Mouse (Mus musculus) lung, adult 2 months (tissue): ENCODE measurements around the gene Sys1.

Source experiments
- CTCF ChIP-seq: fragments of 200-500 bp; IDR thresholded peaks from 2 replicates; pipeline ENCODE4 v1.5.1; 2011; ENCODE audit warnings: mild to moderate bottlenecking, low read length, control low read depth; ENCODE audit not compliant: insufficient read depth
- POLR2A ChIP-seq: fragments of 200-500 bp; IDR thresholded peaks from 2 replicates; pipeline ENCODE4 v1.6.1; 2011; ENCODE audit warnings: low read depth, mild to moderate bottlenecking, control low read depth, low read length, borderline replicate concordance; ENCODE audit errors: extremely low read depth

DNA sequence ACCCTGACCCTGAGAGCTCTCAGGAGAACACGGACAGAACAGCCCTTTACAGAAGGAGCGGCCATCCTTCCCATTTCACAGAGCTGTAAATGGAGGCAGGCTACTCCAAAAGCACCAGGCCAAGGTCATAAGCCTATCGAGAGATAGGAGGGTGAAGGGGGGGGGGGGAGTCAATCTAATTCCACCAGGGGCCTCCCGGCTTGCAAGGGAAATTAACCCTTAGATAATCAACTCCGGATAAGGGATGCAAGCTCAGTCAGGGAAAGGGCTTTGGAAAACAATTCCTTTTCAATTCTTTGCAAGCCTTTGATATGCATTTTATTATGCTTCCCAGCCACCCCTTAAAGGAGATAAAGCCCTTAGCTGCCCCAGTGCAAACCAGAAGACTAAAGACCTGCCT lies 28.3 kb upstream of the Sys1 start:
- TF ChIP-seq CTCF (no peak), POLR2A (no peak)
